Mouse (Mus musculus) midbrain, postnatal 0 days (tissue): ENCODE data around the gene Src. TPM values are rescaled to one million over a fixed set of nuclear protein-coding genes. Genes with fewer than 3 reads are reported as not detected.
A peak's percentile ranks its signal among the peaks of the same experiment; 100 is the strongest.

Experiments used
- ATAC-seq: fragments of 200-750 bp; cut with Nextera tagmentation; 2 replicates; pipeline ENCODE4 v1.8.0; 2017; ENCODE audit warnings: moderate number of reproducible peaks, mild to moderate bottlenecking, moderate TSS enrichment, moderate library complexity; ENCODE audit not compliant: low FRiP score
- DNase-seq: peaks from one replicate; pipeline ENCODE4 v3.0.0-alpha.2; 2015; ENCODE audit warnings: low spot score
- H3K27ac ChIP-seq: fragments of 300-500 bp; sonication (generic); 2 replicates; pipeline ENCODE4 v1.5.1; 2014; ENCODE audit warnings: low read depth, mild to moderate bottlenecking, low read length, mixed read lengths
- H3K27me3 ChIP-seq: fragments of 300-500 bp; sonication (generic); 2 replicates; pipeline ENCODE4 v1.6.1; 2014; ENCODE audit warnings: low read length, control low read depth, mixed read lengths; ENCODE audit not compliant: insufficient read depth
- H3K36me3 ChIP-seq: fragments of 300-500 bp; sonication (generic); 2 replicates; pipeline ENCODE4 v1.6.1; 2014; ENCODE audit warnings: low read length, control low read depth, mixed read lengths; ENCODE audit not compliant: insufficient read depth
- H3K4me1 ChIP-seq: fragments of 300-500 bp; sonication (generic); 2 replicates; pipeline ENCODE4 v1.6.1; 2014; ENCODE audit warnings: mild to moderate bottlenecking, control low read depth, antibody characterized with exemption, low read length, mixed read lengths; ENCODE audit not compliant: insufficient read depth
- H3K4me2 ChIP-seq: fragments of 300-500 bp; sonication (generic); 2 replicates; pipeline ENCODE4 v1.6.1; 2014; ENCODE audit warnings: low read depth, mild to moderate bottlenecking, low read length, mixed read lengths; ENCODE audit not compliant: poor library complexity, severe bottlenecking
- H3K4me3 ChIP-seq: fragments of 300-500 bp; sonication (generic); 2 replicates; pipeline ENCODE4 v1.5.1; 2014; ENCODE audit warnings: low read depth, mild to moderate bottlenecking, low read length, moderate library complexity
- H3K9ac ChIP-seq: fragments of 300-500 bp; sonication (generic); replicated peaks from 2 replicates; pipeline ENCODE4 v1.6.1; 2014; ENCODE audit warnings: mild to moderate bottlenecking, low read length, moderate library complexity, mixed read lengths; ENCODE audit not compliant: poor library complexity, severe bottlenecking
- H3K9me3 ChIP-seq: fragments of 300-500 bp; sonication (generic); 2 replicates; pipeline ENCODE4 v1.6.1; 2016; ENCODE audit warnings: low read length, control low read depth
- CTCF ChIP-seq: IDR thresholded peaks from 2 replicates; pipeline ENCODE4 v1.5.1; 2016; ENCODE audit warnings: antibody characterized with exemption, mild to moderate bottlenecking
- WGBS: fragments of 180-500 bp; shearing (Covaris S2); extraction: QIAGEN DNeasy Blood & Tissue Kit; methylation state at CpG from one replicate; pipeline ENCODE4 v1.1.7; 2014; 5-methylcytosine and 5-hydroxymethylcytosine counted together
- polyA plus RNA-seq: library from polyadenylated mRNA; unstranded; fragments of >200 nt; fragmentation: Nextera tagmentation; extraction: Ambion mirVana; gene quantifications from 2 replicates; pipeline ENCODE4 v1.2.1, GENCODE M21; 2015
- total RNA-seq: library from RNA; depleted of rRNA; stranded (reverse); fragments of >200 nt; gene quantifications from 2 replicates; pipeline ENCODE4 v1.2.3, GENCODE M21; 2014

Gene Src
- total and polyA plus RNA-seq, 2 experiments from 2014 or later, result 26.6 to 129 TPM

DNA sequence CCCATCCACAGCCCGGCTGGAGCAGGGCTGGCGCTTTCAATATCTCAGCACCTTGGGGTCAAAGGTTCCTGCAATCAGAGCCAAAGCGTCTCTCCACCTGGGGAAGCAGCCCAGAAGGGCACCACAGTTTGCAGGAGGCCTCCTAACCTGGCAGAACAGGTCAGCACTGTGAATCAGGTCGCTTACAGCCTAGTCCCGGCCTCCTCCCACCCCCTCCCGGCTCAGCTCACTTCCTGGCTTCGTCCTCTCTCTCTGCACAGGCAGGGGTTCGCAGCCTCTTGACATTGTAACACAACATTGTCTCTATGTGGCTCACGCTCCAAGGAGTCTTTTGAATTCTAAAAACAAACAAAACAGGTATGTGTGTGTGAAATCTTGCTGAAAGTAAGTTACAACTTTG, 15.8 kb downstream of the Src start:
- no peaks in the 10 kb centered on the region for H3K27me3 ChIP-seq
- H3K4me1 ChIP-seq, result peaks cover 13% of the 10 kb centered on the region
- no peak for TF ChIP-seq CTCF
- 43% methylated on average over 9 of the region's 9 CpGs for WGBS
- H3K9ac ChIP-seq, result peak overlapping the region; percentile 19; the same call in 1 of the 2 replicates
- no peak for ATAC-seq
- H3K4me2 ChIP-seq, result no peak overlapping the region
- H3K27ac ChIP-seq, result peak overlapping the region; percentile 65
- H3K36me3 ChIP-seq, result peaks cover 6% of the 10 kb centered on the region
- DNase-seq, result no peak
- no peaks in the 10 kb centered on the region for H3K9me3 ChIP-seq
- H3K4me3 ChIP-seq, result no peak overlapping the region

DNA sequence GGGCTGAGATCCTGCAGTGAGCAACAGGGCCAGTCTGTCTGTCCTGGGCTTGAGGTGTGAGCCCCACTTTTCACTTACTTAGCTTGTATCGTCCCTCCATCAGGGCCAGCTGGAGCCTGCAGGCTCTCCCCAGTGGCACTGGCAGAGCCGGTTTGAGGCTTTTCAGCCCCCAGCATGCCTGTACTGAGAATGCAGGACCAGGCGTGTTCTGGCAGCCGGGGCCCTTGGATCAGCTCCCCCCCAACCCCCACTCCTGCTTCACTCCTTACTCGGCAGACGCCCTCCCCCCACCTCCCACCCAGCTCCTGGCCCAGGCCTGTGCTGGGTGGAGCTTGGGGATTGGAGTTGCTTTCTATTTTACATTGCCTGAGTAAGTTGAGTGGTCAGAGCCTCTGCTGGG, 16.3 kb downstream of the Src start:
- peaks cover 13% of the 10 kb centered on the region for H3K4me1 ChIP-seq
- peak overlapping the region; percentile 65 for H3K27ac ChIP-seq
- TF ChIP-seq CTCF, result no peak
- no peak overlapping the region for H3K4me2 ChIP-seq
- DNase-seq, result peak; percentile 77
- H3K36me3 ChIP-seq, result peaks cover 6% of the 10 kb centered on the region
- no peaks in the 10 kb centered on the region for H3K27me3 ChIP-seq
- H3K4me3 ChIP-seq, result no peak overlapping the region
- no peaks in the 10 kb centered on the region for H3K9me3 ChIP-seq
- no peak overlapping the region for H3K9ac ChIP-seq
- peak; percentile 52 for ATAC-seq
- 19% methylated on average over 6 of the region's 6 CpGs for WGBS

DNA sequence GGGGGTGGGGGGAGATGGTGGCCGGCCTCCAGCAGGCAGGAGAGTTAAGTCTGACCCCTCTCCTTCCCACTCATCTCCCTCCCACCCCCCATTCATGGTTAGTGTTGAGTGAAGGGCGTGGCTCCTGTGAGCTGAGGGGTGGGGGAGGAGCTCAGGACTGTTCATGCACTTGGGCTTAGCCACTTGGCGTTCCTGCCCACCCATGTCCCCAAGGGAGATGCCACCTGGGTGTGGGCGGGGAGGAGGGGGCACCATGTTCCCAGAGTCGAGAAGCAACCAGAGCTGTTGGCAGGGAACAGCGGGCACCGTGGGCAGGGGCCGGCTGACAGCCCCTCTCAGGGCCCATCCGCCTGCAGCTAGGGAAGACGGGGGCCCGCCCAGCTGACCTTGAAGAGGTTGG, 18.3 kb downstream of the Src start:
- 89% methylated on average over 10 of the region's 11 CpGs for WGBS
- no peak for TF ChIP-seq CTCF
- H3K9ac ChIP-seq, result no peak overlapping the region
- no peak overlapping the region for H3K4me3 ChIP-seq
- H3K36me3 ChIP-seq, result peaks cover 11% of the 10 kb centered on the region
- no peaks in the 10 kb centered on the region for H3K9me3 ChIP-seq
- DNase-seq (no peak), ATAC-seq (no peak)
- H3K27ac ChIP-seq, result no peak overlapping the region
- no peaks in the 10 kb centered on the region for H3K27me3 ChIP-seq
- H3K4me2 ChIP-seq, result no peak overlapping the region
- peaks cover 13% of the 10 kb centered on the region for H3K4me1 ChIP-seq

DNA sequence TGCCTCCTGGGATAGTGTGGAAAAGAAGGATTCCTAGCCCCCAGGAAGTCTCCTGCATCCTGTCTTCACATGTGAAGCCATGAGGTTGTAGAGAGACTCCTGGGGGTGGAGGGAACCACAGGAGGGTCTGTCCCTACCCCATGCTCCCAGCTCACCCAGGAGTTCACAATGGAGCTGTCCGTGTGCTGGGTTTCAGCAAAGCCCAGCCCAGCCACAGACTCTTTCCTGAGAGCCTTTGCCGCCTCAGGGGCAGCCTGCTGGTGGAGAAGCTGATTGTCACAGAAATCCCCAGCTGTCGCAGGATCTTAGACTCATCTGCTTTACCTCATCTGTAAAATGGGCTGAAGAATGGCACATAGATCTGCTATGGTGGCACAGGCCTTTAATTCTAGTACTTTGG, 18.9 kb downstream of the Src start:
- H3K9ac ChIP-seq, result no peak overlapping the region
- H3K27me3 ChIP-seq, result no peaks in the 10 kb centered on the region
- H3K36me3 ChIP-seq, result peaks cover 12% of the 10 kb centered on the region
- 83% methylated on average over 3 of the region's 3 CpGs for WGBS
- no peak overlapping the region for H3K4me2 ChIP-seq
- peaks cover 8% of the 10 kb centered on the region for H3K4me1 ChIP-seq
- no peak overlapping the region for H3K4me3 ChIP-seq
- no peak for DNase-seq
- no peaks in the 10 kb centered on the region for H3K9me3 ChIP-seq
- TF ChIP-seq CTCF, result no peak
- H3K27ac ChIP-seq, result no peak overlapping the region
- no peak for ATAC-seq

DNA sequence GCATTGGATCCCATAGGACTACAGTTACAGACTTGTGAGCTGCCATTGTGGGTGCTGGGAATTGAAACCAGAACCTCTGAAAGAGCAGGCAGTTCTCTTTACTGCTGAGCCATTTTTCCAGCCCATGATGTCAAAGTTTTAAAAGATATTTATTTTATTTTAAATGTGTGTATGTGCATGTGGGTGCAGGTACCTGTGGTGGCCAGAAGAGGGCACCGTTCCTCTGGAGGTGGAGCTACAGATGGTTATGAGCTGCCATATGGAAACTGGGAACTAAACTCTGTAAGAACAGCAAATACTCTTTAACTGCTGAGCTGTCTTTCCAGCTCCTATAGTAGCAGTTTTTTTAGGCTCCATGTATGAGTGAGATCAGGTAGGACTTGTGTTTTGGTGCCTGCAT, 23.1 kb downstream of the Src start:
- Histone ChIP-seq H3K4me1 (no peaks in the 10 kb centered on the region), H3K27ac (no peak overlapping the region), H3K9ac (no peak overlapping the region), H3K9me3 (no peaks in the 10 kb centered on the region), H3K27me3 (no peaks in the 10 kb centered on the region), H3K4me3 (no peak overlapping the region), H3K4me2 (no peak overlapping the region), H3K36me3 (peaks cover 14% of the 10 kb centered on the region)
- WGBS, result 90% methylated on average over 1 of the region's 1 CpGs
- ATAC-seq (no peak), DNase-seq (no peak)
- TF ChIP-seq CTCF, result peak; percentile 48

DNA sequence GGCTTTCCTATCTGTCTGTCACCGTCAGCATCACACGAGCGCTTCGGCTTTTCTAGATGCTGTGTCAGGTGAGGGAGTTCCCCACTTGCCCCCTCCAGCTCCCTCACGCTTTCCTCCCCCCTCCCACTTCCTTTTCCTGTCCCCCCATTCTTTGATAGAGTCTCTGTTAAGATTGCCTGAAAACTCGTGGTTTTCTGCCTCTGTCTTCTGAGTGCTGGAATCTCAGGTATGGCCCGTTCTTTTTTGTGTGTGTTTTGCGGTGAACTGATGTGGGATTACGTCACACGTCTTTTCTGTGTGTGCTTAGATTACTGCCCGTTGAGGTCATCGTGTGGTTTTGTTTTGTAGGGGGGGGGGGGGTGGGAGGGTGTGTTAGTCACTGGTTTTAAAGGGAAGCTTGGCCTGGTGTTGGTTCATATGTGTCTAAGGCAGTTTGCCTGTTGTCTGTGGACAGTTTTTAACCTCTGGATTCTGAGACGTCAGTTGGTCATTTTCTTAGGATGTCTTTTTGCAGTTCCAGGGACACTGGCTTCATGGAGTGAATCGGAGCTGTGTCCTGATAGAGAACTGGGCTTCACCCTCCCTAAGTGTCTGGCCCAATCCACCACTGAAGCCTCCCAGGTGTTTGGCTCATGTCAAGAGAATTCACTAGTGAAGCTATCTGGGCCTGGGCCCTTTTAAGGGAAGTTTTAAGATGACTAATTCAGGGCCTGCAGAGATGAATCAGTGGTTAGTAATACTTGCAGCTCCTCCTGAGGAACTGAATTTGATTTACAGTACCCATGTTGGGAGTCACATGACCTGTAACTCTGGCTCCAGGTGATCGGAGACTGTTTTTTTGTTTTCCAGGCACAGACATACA, 29.3 kb downstream of the Src start:
- Histone ChIP-seq H3K9me3 (no peaks in the 10 kb centered on the region), H3K4me2 (no peak overlapping the region), H3K27ac (no peak overlapping the region), H3K9ac (no peak overlapping the region), H3K36me3 (peaks cover 19% of the 10 kb centered on the region), H3K4me1 (no peaks in the 10 kb centered on the region), H3K27me3 (no peaks in the 10 kb centered on the region), H3K4me3 (no peak overlapping the region)
- no peak for TF ChIP-seq CTCF
- DNase-seq, result no peak
- ATAC-seq, result no peak
- WGBS, result 91% methylated on average over 15 of the region's 15 CpGs
